Mouse (Mus musculus): ENCODE data around the gene Plekha5. TPM values are rescaled to one million over a fixed set of nuclear protein-coding genes. Genes with fewer than 3 reads are reported as not detected.
"Not testable (repeated sequence)": the region's sequence is repeated elsewhere in the genome, so short reads cannot be mapped to it uniquely, and the experiment has no call there.

Gene Plekha5
- total RNA-seq, 2 experiments from 2014 or later, result 38.3 to 39.2 TPM

DNA sequence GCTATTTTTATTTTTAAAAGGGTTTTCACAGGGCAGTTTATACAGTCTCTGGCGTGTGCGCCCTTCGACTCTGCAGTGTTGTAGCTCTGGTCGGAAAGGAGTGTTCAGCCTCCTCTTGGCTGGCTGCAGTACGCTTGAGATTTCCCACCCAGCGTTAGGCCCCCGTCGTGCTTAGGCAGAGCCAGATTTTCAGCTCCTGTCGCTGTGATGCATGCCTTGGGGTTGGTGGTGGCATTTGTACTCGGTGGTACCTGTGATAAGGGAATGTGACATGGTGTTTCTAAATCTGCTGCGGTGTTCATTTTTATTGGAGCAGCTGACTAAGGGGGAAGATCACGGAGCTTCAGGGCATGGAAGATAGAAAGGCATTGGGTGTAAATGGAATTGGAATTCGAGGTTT, 95.2 kb downstream of the Plekha5 start:
- DNase-seq, result peak; percentile 21 to 26
- intact Hi-C loops (cut with DNase I), result no loop called here

- intact Hi-C loops (cut with DNase I), result no loop called here
- peak in 1 of 2 experiments; percentile 36 for DNase-seq
Observed at GRCm38 (mm10) chr6:140519488-140520159, 95.8 kb downstream of the Plekha5 start.

DNA sequence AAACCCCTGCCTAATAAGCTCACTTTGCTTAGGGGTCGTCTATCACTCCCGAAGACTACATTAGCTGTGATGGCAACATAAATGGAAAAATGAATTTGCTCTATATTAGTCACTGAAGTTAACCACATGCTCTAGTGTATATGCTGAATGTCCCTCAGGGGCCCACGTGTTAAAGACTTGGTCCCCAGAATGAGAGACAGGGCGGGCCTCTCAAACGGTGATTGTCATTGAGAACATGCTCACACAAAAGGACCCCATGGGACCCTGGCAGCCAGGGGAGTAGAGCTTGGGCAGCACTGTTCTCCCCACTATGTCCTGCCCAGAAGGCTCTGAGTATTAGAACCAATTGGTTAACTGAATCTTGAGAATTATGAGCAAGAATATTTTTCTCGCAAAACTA, 97.1 kb downstream of the Plekha5 start:
- intact Hi-C loops (cut with DNase I), result no loop called here
- no peak for DNase-seq

GRCm38 (mm10) chr6:140521832-140522231, 98.0 kb downstream of the Plekha5 start:
- no peak for DNase-seq
- intact Hi-C loops (cut with DNase I), result no loop called here

DNA sequence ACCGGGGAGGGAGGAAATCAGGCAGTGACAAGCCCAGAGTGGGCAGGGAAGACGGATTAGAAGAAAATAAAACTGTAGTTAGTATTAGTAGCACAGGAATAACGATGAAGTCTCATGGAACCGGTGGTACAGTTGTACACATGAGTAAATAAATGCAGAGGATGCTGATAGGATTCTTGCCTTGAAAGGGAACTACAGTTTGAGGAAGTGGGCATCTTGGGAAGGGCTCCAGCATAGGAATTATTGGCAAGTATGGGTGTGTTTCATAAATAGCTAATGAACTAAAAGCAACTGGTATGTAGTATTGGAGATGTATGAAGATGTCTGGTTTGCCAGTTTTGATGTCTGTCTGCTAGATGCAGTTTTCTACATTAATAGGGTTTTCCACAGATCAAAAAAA, 99.7 kb downstream of the Plekha5 start:
- no peak for DNase-seq
- intact Hi-C loops (cut with DNase I), result no loop called here

- DNase-seq, result no peak
- intact Hi-C loops (cut with DNase I), result no loop called here
Observed at GRCm38 (mm10) chr6:140528414-140528813, 104.6 kb downstream of the Plekha5 start.

DNA sequence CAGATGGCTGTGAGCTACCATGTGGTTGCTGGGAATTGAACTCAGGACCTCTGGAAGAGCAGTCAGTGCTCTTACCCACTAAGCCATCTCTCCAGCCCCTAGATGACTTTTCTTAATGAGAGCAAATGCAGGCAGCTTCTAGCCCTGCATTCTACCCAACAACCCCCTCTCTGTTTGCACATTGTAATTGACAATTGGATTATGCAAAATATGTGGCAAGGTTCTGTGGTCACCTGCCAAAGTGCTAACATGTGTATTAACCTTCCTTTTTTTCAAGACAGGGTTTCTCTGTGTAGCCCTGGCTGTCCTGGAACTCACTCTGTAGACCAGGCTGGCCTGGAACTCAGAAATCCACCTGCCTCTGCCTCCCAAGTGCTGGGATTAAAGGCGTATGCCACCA, 109.0 kb downstream of the Plekha5 start:
- DNase-seq; intact Hi-C loops (cut with DNase I): not testable (repeated sequence)

DNA sequence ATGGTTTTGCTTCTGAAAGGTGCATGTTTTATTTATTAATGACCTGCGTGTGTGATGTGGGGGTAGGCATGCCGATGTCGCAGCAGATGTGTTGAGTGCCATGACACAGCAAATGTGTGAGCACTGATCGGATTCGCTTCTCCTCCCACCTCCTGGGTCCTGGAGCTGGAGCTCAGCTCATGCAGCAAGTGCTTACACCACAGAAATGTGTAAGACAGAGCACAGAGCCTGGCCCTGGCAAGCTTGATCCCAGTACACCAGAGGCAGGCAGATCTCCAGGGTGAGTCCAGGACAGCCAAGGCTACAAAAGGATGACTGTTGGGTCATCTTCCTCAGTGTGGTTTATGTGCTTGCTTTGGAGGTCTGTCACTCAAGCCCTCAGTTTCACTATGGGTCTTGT, 109.8 kb downstream of the Plekha5 start:
- DNase-seq, result no peak
- intact Hi-C loops (cut with DNase I), result no loop called here

- peak; percentile 36 to 38 for DNase-seq
- intact Hi-C loops (cut with DNase I), result no loop called here
Observed at GRCm38 (mm10) chr6:140535504-140535903, 111.7 kb downstream of the Plekha5 start.

GRCm38 (mm10) chr6:140541919-140542318, 118.1 kb downstream of the Plekha5 start:
- intact Hi-C loops (cut with DNase I), result no loop called here
- no peak for DNase-seq

GRCm38 (mm10) chr6:140543005-140543794, 119.3 kb downstream of the Plekha5 start:
- DNase-seq, result no peak
- intact Hi-C loops (cut with DNase I), result no loop called here

GRCm38 (mm10) chr6:140546095-140546494, 122.2 kb downstream of the Plekha5 start:
- DNase-seq, result no peak
- intact Hi-C loops (cut with DNase I), result no loop called here

DNA sequence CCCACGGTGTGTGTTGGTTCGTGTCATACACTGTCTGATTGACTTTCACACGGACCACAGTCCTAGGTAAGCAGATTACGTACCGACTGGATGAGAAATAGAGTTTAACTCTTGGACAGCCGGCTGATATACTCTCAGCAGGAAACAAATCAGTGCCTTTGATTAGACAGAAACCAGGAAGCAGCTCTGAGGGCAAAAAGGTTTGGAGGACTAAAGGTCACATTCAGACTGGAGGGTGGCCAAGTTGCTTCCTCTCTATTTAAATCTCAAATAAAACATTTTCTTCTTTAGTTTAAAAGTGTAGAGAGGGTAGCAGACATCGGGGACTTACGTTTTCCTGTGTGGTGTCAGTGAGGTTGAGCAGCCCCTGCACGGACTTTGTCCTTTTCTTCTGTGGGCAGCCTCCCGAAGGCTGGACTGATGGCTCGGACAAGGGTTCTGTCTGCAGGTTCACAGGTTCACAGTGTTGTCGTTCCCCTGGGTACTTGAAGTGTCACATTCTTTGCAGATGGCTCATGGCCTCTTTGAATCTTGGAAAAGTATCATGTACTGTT, 122.9 kb downstream of the Plekha5 start:
- peak; percentile 36 to 38 for DNase-seq
- intact Hi-C loops (cut with DNase I), result no loop called here

DNA sequence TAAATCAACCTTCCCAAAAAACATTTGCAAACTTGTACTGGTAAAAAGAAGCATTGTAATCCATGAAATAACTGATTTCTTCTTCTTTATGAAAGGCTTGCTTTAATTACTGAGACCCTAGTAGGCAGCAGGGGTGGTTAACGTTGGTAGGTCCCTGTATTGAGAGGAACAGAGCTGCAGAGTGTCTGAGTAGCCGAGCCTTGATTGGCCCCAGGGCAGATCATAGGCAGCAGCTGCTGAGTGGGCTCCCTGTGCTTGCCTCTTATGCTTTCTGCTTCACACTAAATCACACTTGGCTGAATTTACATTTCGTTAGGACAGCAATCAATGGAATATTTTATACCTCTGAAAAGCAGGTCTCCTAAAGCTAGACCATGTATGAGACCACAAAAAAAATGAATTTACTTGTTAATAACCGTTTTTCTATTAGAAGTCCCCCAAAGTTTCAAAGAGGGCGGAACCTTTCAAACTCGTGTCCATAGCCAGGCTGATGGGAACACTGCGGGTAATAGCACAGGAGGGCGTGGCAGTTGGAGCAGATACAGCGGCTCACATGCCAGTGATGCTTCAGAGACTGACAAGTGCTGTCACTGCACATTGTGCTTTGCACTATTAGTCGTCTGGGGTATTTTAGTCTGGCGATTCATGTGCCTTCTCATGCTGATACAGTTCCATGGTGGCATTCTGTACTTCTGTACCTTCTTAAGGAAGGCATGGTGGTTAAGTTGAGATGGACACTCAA, 123.5 kb downstream of the Plekha5 start:
- intact Hi-C loops (cut with DNase I), result no loop called here

GRCm38 (mm10) chr6:140548082-140548769, 124.4 kb downstream of the Plekha5 start:
- no peak for DNase-seq
- intact Hi-C loops (cut with DNase I), result no loop called here

More for the DNA sequence above, 123.5 kb downstream of the Plekha5 start:
- DNase-seq, result no peak

DNA sequence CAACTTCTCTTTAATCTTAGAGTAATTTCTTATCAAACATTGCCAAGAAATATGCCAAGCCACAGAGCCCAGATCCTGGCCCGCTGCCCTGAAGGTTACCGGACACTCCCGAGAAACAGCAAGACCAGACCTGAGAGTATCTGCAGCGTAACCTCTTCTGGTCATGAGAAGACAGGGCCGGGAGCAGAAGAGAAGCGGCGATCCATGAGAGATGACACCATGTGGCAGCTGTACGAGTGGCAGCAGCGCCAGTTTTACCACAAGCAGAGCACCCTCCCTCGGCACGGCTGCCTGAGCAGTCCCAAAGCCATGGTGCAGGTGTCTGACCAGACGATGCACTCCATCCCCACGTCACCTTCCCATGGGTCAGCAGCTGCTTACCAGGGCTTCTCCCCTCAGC, 126.9 kb downstream of the Plekha5 start:
- DNase-seq, result no peak
- intact Hi-C loops (cut with DNase I), result no loop called here

DNA sequence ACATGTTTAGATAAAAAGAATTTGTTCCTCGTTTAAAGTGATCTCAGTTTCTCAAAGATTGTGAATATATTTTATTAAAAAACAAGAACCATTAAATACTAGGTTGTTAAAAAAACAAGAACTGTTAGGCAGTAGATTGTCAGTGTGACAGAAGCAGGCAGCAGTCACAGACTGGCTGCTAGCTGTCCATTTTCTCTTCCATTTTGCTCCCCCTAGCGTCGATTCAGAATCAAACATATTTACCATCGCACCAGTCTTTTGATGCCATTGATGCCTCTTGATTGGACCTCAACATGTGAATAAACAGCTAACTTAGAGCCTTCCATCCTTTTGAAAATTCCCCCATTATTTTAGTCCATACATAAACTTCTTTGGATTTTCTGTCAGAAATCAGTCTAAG, 130.4 kb downstream of the Plekha5 start:
- peak; percentile 29 to 50 for DNase-seq
- intact Hi-C loops (cut with DNase I), result no loop called here

DNA sequence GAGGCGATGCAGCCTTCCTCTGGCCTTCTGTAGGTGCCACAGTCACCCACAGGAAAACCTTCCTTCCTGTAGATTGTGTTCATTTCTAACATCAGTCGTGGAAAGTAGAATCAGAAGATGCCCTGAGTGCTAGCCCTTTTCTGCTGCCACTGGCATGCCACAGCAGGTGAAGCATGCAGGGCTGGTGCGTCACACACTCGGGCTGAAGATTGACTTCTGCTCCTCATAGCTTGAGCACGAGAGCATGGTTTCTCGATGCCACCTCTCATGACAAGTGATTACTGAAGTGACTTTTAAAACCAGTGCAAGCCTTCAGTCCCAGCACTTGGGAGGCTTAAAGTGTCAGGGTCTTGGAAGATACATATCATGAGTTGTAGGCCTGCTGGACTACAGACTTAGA, 135.6 kb downstream of the Plekha5 start:
- no peak for DNase-seq
- intact Hi-C loops (cut with DNase I), result loop anchor here (2.0 kb wide), 1 partner anchor 85 kb away; no protein-coding TSS in a partner anchor

GRCm38 (mm10) chr6:140561151-140561916, 137.5 kb downstream of the Plekha5 start:
- intact Hi-C loops (cut with DNase I), result no loop called here
- no peak for DNase-seq

All from heart, postnatal 10 days (tissue).